Mouse (Mus musculus): ENCODE measurements at regions not wholly inside any gene's neighbourhood (a gene's known extent, or its start where the extent isn't known, plus 50 kb on each side); places are given as distances from the start of the nearest gene placed in this dataset.

DNA sequence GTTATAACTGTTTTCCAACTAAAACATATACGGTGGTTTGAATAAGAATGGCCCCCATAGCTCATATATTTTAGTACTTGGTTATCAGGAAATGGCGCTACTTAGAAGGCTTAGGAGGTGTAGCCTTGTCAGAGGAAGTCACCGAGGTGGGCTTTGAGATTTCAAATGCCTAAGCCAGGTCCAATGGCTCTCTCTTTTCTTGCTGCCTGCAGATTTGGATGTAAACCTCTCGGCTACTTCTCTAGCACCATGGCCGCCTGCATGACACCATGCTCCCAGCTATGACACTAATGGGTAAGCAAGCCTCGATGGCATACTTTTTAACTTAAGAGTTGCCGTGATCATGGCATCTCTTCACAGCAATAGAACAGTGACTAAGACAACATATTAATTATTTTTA, 169.5 kb upstream of the Ppp2r3a start:
- Histone ChIP-seq H3K27ac (ENCODE audit: low read length) (no peak overlapping the region), H3K4me2 (ENCODE audit: low read depth, low read length) (no peak overlapping the region), H3K36me3 (ENCODE audit: control insufficient read depth, insufficient read depth, low read length) (no peaks in the 10 kb centered on the region), H3K27me3 (replicated peaks; ENCODE audit: control insufficient read depth, insufficient read depth, low read length) (no peaks in the 10 kb centered on the region), H3K9me3 (ENCODE audit: control insufficient read depth, low read length) (no peaks in the 10 kb centered on the region), H3K4me1 (ENCODE audit: control insufficient read depth, insufficient read depth, low read length) (no peaks in the 10 kb centered on the region), H3K4me3 (ENCODE audit: low read length) (no peak overlapping the region), H3K9ac (ENCODE audit: low read depth, low read length) (no peak overlapping the region)
- 92% methylated on average over 7 of the region's 7 CpGs for WGBS
- no peak for ATAC-seq

DNA sequence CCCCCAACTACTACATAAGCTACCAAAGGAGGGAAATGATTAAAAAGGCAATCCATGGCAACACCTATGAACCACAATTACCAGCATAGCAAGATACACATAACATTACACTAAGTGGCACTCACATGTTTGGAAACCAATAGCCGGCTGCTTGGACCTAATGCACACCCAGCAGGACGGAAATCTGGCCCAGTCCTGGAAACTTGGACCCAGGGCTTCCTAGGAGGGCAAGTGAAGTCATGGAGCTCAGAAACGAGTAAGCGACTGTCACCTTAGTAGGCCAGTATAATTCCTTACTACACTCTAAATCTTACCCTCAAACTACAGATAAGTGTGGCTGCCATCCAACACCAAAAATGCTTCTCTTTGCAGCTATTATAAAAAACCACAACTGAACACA, 168.6 kb upstream of the Ppp2r3a start:
- H3K4me3 ChIP-seq (ENCODE audit: low read length): no peak overlapping the region

DNA sequence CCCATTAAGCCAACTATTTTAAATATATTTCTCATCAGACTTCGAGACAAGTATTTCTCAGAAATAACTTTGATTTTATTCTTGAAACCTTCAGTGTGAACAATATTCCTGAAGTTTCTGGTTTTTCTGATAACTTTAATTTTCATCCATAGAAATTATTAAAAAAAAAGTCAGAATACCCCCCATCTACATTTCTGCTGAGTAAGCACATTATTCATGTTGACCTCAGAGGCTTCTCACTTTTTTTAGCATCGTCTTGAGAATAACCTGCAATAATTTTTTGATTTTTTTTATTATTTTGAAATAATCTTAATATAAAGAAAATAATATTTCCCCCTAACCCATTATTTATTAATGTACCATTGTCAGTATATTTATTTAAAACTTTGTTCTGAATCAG, 166.1 kb upstream of the Ppp2r3a start:
- no peaks in the 10 kb centered on the region for H3K4me1 ChIP-seq (ENCODE audit: control insufficient read depth, insufficient read depth, low read length)
- 85% methylated on average over 2 of the region's 2 CpGs for WGBS
- H3K9me3 ChIP-seq (ENCODE audit: control insufficient read depth, low read length): no peaks in the 10 kb centered on the region
- ATAC-seq: no peak
- no peak overlapping the region for H3K27ac ChIP-seq (ENCODE audit: low read length)
- H3K36me3 ChIP-seq (ENCODE audit: control insufficient read depth, insufficient read depth, low read length): no peaks in the 10 kb centered on the region
- no peak overlapping the region for H3K4me3 ChIP-seq (ENCODE audit: low read length)
- no peaks in the 10 kb centered on the region for H3K27me3 ChIP-seq (replicated peaks; ENCODE audit: control insufficient read depth, insufficient read depth, low read length)
- no peak overlapping the region for H3K9ac ChIP-seq (ENCODE audit: low read depth, low read length)
- no peak overlapping the region for H3K4me2 ChIP-seq (ENCODE audit: low read depth, low read length)

More for the DNA sequence above, 168.6 kb upstream of the Ppp2r3a start:
- no peaks in the 10 kb centered on the region for H3K36me3 ChIP-seq (ENCODE audit: control insufficient read depth, insufficient read depth, low read length)
- H3K9me3 ChIP-seq (ENCODE audit: control insufficient read depth, low read length): no peaks in the 10 kb centered on the region
- no peak overlapping the region for H3K4me2 ChIP-seq (ENCODE audit: low read depth, low read length)
- H3K27ac ChIP-seq (ENCODE audit: low read length): no peak overlapping the region
- no peak for ATAC-seq
- WGBS: 90% methylated on average over 4 of the region's 4 CpGs
- H3K27me3 ChIP-seq (replicated peaks; ENCODE audit: control insufficient read depth, insufficient read depth, low read length): no peaks in the 10 kb centered on the region
- H3K9ac ChIP-seq (ENCODE audit: low read depth, low read length): no peak overlapping the region
- H3K4me1 ChIP-seq (ENCODE audit: control insufficient read depth, insufficient read depth, low read length): no peaks in the 10 kb centered on the region

DNA sequence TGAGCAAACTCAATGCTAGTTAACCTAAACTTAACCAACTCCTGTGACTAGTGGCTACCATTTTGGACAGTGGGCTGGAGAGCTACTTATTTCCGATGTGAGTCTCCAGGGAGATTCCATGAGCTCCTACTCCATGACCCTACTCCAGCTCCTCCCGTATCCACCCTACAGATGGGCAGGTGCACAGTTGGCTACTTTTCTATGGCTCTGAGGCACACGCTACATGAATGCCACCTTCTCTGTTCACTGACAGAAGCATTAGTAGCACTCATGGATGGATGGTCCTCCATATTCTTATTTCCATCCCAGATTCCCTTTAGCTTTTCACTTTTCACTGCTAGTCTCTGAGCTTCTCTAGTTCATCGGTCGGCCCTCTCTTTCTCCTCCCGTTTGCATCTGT, 164.7 kb upstream of the Ppp2r3a start:
- no peaks in the 10 kb centered on the region for H3K36me3 ChIP-seq (ENCODE audit: control insufficient read depth, insufficient read depth, low read length)
- H3K9me3 ChIP-seq (ENCODE audit: control insufficient read depth, low read length): no peaks in the 10 kb centered on the region
- no peaks in the 10 kb centered on the region for H3K27me3 ChIP-seq (replicated peaks; ENCODE audit: control insufficient read depth, insufficient read depth, low read length)
- 93% methylated on average over 6 of the region's 6 CpGs for WGBS
- no peak overlapping the region for H3K27ac ChIP-seq (ENCODE audit: low read length)
- H3K9ac ChIP-seq (ENCODE audit: low read depth, low read length): no peak overlapping the region
- no peak for ATAC-seq
- H3K4me2 ChIP-seq (ENCODE audit: low read depth, low read length): no peak overlapping the region
- no peaks in the 10 kb centered on the region for H3K4me1 ChIP-seq (ENCODE audit: control insufficient read depth, insufficient read depth, low read length)
- H3K4me3 ChIP-seq (ENCODE audit: low read length): no peak overlapping the region

DNA sequence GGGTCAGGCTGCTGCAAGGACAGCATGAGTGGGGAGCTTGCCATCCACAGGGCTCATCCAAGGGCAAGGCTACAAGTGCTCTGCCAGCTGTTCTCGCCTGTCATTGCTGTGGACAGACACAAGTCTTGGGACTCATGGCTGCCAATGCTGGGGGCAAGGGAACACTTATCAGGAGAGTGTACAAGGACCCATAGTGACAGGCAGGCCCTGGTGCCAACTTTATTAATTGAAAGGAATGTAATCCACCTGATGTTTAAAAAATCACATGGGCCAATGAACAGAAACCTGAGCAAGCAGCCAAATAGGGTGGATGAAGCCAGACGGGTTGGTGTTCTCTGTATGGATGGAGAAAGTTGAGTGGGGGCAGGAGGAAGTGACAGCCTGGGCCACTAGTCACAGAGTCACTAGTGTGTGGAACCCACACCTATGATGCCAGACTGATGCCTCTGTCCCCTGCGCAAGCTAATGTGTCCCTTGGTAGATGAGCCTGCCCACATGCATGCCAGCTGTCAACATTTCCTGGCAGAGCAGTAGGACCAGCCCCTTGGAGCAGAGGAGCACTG, 161.6 kb upstream of the Ppp2r3a start:
- H3K4me1 ChIP-seq (ENCODE audit: control insufficient read depth, insufficient read depth, low read length): no peaks in the 10 kb centered on the region
- no peak overlapping the region for H3K4me2 ChIP-seq (ENCODE audit: low read depth, low read length)
- no peak overlapping the region for H3K27ac ChIP-seq (ENCODE audit: low read length)
- H3K27me3 ChIP-seq (replicated peaks; ENCODE audit: control insufficient read depth, insufficient read depth, low read length): no peaks in the 10 kb centered on the region
- no peak overlapping the region for H3K4me3 ChIP-seq (ENCODE audit: low read length)
- no peaks in the 10 kb centered on the region for H3K36me3 ChIP-seq (ENCODE audit: control insufficient read depth, insufficient read depth, low read length)
- ATAC-seq: no peak
- 83% methylated on average over 3 of the region's 3 CpGs for WGBS
- H3K9me3 ChIP-seq (ENCODE audit: control insufficient read depth, low read length): no peaks in the 10 kb centered on the region
- H3K9ac ChIP-seq (ENCODE audit: low read depth, low read length): no peak overlapping the region

DNA sequence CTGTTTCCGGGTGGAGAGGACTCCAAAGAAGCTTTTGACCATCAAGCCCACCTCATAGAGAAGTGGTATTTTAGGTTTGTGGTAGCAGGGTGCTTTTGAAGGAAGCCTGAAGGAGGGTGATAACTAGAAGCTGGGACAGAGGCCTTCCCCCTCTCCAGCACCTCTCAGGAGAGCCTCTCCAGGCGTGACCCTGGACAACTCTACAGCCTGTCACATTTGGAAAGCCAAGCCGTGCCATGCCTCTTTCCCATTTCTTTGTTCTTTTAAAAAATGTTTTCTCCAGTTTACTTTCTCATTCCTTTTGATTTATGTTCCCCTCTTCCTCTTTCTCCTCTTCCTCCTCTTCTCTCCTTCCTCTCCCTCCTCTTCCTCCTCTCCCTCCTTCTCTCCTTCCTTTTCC, 160.4 kb upstream of the Ppp2r3a start:
- WGBS: 75% methylated on average over 3 of the region's 3 CpGs
- H3K36me3 ChIP-seq (ENCODE audit: control insufficient read depth, insufficient read depth, low read length): no peaks in the 10 kb centered on the region
- H3K27me3 ChIP-seq (replicated peaks; ENCODE audit: control insufficient read depth, insufficient read depth, low read length): no peaks in the 10 kb centered on the region
- no peaks in the 10 kb centered on the region for H3K4me1 ChIP-seq (ENCODE audit: control insufficient read depth, insufficient read depth, low read length)
- no peak overlapping the region for H3K4me3 ChIP-seq (ENCODE audit: low read length)
- H3K27ac ChIP-seq (ENCODE audit: low read length): no peak overlapping the region
- no peak overlapping the region for H3K4me2 ChIP-seq (ENCODE audit: low read depth, low read length)
- no peak for ATAC-seq
- no peak overlapping the region for H3K9ac ChIP-seq (ENCODE audit: low read depth, low read length)
- H3K9me3 ChIP-seq (ENCODE audit: control insufficient read depth, low read length): no peaks in the 10 kb centered on the region

DNA sequence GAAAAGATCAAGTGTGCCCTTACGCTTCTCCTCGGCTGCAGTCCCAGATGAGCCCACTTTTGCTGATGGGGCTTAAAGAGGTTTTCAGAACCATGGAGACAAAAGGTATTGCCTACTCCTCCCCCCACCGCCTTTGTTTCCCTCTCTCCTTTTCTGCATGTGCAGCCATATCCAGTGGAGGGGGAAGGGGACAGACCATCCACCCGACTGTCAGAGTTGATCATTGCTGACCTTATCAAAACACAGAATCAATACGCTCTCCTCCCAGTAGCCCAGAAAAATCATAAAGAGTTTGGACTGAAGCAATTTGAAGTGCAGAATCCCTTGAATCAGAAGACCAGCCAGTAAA, 159.9 kb upstream of the Ppp2r3a start:
- no peaks in the 10 kb centered on the region for H3K4me1 ChIP-seq (ENCODE audit: control insufficient read depth, insufficient read depth, low read length)
- ATAC-seq: no peak
- no peak overlapping the region for H3K4me3 ChIP-seq (ENCODE audit: low read length)
- no peak overlapping the region for H3K4me2 ChIP-seq (ENCODE audit: low read depth, low read length)
- H3K9ac ChIP-seq (ENCODE audit: low read depth, low read length): no peak overlapping the region
- H3K9me3 ChIP-seq (ENCODE audit: control insufficient read depth, low read length): no peaks in the 10 kb centered on the region
- no peaks in the 10 kb centered on the region for H3K27me3 ChIP-seq (replicated peaks; ENCODE audit: control insufficient read depth, insufficient read depth, low read length)
- H3K27ac ChIP-seq (ENCODE audit: low read length): no peak overlapping the region
- H3K36me3 ChIP-seq (ENCODE audit: control insufficient read depth, insufficient read depth, low read length): no peaks in the 10 kb centered on the region
- WGBS: 71% methylated on average over 5 of the region's 5 CpGs

DNA sequence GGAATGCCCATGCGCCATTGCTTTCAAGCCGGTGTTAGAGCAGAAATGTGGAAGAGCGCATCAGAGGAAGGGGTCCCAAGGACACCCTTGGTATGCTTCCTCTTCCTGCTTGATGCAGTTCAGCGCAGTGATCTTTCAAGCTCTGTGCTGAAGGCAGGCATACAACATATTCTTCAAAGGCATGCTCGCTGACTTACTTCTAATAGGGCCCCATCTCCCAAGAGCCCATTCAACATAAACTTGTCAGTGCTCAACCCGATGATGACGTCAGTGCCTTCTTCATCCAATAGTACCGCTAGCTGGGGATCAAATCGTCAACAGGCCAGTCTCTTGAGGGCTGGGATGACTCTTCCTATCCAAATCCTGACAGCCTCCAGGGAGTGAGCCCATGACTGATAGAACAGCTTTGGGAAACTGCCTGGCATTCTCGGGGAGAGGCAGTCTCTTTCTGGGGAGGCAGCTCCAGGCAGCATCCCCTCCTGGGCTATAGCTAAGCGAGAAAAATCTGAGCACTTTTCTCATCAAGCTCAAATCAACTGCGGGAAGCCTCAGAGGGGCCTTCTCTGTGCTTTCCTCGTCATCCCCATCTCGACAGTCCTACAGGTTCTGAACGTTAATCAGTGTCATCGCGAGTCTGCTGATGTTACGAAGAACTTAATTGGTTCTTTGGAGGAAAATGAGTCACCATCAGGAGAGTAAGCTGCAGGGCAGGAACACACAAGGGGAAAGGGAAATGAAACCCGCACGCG, 159.4 kb upstream of the Ppp2r3a start:
- no peaks in the 10 kb centered on the region for H3K4me1 ChIP-seq (ENCODE audit: control insufficient read depth, insufficient read depth, low read length)
- no peak overlapping the region for H3K9ac ChIP-seq (ENCODE audit: low read depth, low read length)
- 76% methylated on average over 21 of the region's 21 CpGs for WGBS
- ATAC-seq: no peak
- H3K27me3 ChIP-seq (replicated peaks; ENCODE audit: control insufficient read depth, insufficient read depth, low read length): no peaks in the 10 kb centered on the region
- no peak overlapping the region for H3K4me3 ChIP-seq (ENCODE audit: low read length)
- no peaks in the 10 kb centered on the region for H3K36me3 ChIP-seq (ENCODE audit: control insufficient read depth, insufficient read depth, low read length)
- no peak overlapping the region for H3K27ac ChIP-seq (ENCODE audit: low read length)
- H3K4me2 ChIP-seq (ENCODE audit: low read depth, low read length): no peak overlapping the region
- H3K9me3 ChIP-seq (ENCODE audit: control insufficient read depth, low read length): no peaks in the 10 kb centered on the region

DNA sequence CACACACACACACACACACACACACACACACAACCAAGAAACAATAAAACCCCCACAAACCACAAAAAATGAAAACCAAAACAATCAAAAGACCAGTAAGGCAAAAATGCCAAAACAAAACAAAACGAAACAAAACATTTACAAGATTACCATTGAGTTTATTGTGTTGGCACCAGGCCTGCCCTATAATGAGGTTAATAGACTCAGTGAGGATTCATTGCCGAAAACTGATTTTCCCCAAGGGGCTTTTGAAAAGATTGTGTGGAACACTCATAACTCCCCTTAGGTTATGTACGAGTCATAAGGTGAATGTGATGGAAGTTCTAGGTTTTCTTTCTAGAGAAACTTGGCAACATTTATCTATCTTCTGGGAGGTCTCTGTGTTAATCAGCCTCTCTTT, 158.8 kb upstream of the Ppp2r3a start:
- Histone ChIP-seq H3K4me3 (ENCODE audit: low read length) (no peak overlapping the region), H3K36me3 (ENCODE audit: control insufficient read depth, insufficient read depth, low read length) (no peaks in the 10 kb centered on the region), H3K27ac (ENCODE audit: low read length) (no peak overlapping the region), H3K4me1 (ENCODE audit: control insufficient read depth, insufficient read depth, low read length) (no peaks in the 10 kb centered on the region), H3K9me3 (ENCODE audit: control insufficient read depth, low read length) (no peaks in the 10 kb centered on the region), H3K27me3 (replicated peaks; ENCODE audit: control insufficient read depth, insufficient read depth, low read length) (no peaks in the 10 kb centered on the region), H3K9ac (ENCODE audit: low read depth, low read length) (no peak overlapping the region), H3K4me2 (ENCODE audit: low read depth, low read length) (no peak overlapping the region)
- ATAC-seq: no peak
- WGBS: 70% methylated on average over 3 of the region's 3 CpGs

DNA sequence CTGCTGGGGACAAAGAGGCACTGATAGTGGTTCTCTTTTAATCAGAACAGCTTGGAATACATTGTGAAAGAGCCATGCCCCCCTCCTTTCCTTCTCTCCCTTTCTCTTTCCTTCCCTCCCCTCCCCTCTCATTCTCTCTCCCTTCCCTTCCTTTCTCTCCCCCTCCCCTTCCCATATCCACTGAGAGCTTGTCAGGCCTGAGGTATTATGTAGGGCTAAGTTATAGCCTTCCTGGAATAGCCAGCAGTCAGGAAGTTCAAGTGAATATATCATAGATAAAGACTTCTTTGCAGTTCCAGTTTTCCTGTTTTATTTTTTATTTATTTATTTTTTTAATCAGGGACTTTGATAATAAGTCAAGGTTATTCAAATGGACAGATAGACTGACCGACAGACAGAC, 156.5 kb upstream of the Ppp2r3a start:
- Histone ChIP-seq H3K36me3 (ENCODE audit: control insufficient read depth, insufficient read depth, low read length) (no peaks in the 10 kb centered on the region), H3K9me3 (ENCODE audit: control insufficient read depth, low read length) (no peaks in the 10 kb centered on the region), H3K4me1 (ENCODE audit: control insufficient read depth, insufficient read depth, low read length) (no peaks in the 10 kb centered on the region), H3K4me2 (ENCODE audit: low read depth, low read length) (no peak overlapping the region), H3K4me3 (ENCODE audit: low read length) (no peak overlapping the region), H3K27me3 (replicated peaks; ENCODE audit: control insufficient read depth, insufficient read depth, low read length) (no peaks in the 10 kb centered on the region), H3K9ac (ENCODE audit: low read depth, low read length) (no peak overlapping the region), H3K27ac (ENCODE audit: low read length) (no peak overlapping the region)
- no peak for ATAC-seq
- whole genome bisulfite sequencing: 84% methylated on average over 1 of the region's 1 CpGs

Data from intestine, embryonic 16.5 days (tissue).